Mouse (Mus musculus): ENCODE measurements at regions not wholly inside any gene's neighbourhood (a gene's known extent, or its start where the extent isn't known, plus 50 kb on each side); places are given as distances from the start of the nearest gene placed in this dataset.

GRCm38 (mm10) chr12:26143411-26143810 is 271.6 kb downstream of the Rnf144a start:
- no peak for DNase-seq

- DNase-seq: no peak
These were observed 284.2 kb downstream of the Rnf144a start for GRCm38 (mm10) chr12:26130811-26131210.

- no peak for DNase-seq
These were observed 285.0 kb downstream of the Rnf144a start for GRCm38 (mm10) chr12:26130011-26130410.

- DNase-seq: no peak
These were observed 285.5 kb downstream of the Rnf144a start for GRCm38 (mm10) chr12:26129511-26129910.

GRCm38 (mm10) chr12:26128851-26129250 is 286.2 kb downstream of the Rnf144a start:
- DNase-seq: no peak

GRCm38 (mm10) chr12:26126260-26126659 is 288.8 kb downstream of the Rnf144a start:
- DNase-seq: no peak

- no peak for DNase-seq
These were observed 290.8 kb downstream of the Rnf144a start for GRCm38 (mm10) chr12:26124211-26124610.

GRCm38 (mm10) chr12:26115339-26115912 is 299.6 kb downstream of the Rnf144a start:
- no peak for DNase-seq

- no peak for DNase-seq
These were observed 302.7 kb downstream of the Rnf144a start for GRCm38 (mm10) chr12:26112166-26113019.

- DNase-seq: no peak
These were observed 305.2 kb downstream of the Rnf144a start for GRCm38 (mm10) chr12:26109866-26110265.

- no peak for DNase-seq
These were observed 310.7 kb downstream of the Rnf144a start for GRCm38 (mm10) chr12:26104372-26104771.

GRCm38 (mm10) chr12:26102384-26102783 is 312.7 kb downstream of the Rnf144a start:
- no peak for DNase-seq

- DNase-seq: no peak
These were observed 314.9 kb downstream of the Rnf144a start for GRCm38 (mm10) chr12:26100140-26100539.

- no peak for DNase-seq
These were observed 315.9 kb downstream of the Rnf144a start for GRCm38 (mm10) chr12:26099176-26099575.

- no peak for DNase-seq
These were observed 322.7 kb downstream of the Rnf144a start for GRCm38 (mm10) chr12:26092311-26092710.

GRCm38 (mm10) chr12:26091865-26092264 is 323.2 kb downstream of the Rnf144a start:
- DNase-seq: no peak

GRCm38 (mm10) chr12:26088389-26088788 is 326.7 kb downstream of the Rnf144a start:
- no peak for DNase-seq

GRCm38 (mm10) chr12:26086923-26087322 is 328.1 kb downstream of the Rnf144a start:
- DNase-seq: no peak

GRCm38 (mm10) chr12:26086414-26086813 is 328.6 kb downstream of the Rnf144a start:
- no peak for DNase-seq

GRCm38 (mm10) chr12:26079061-26079625 is 335.9 kb downstream of the Rnf144a start:
- DNase-seq: no peak

- no peak for DNase-seq
These were observed 339.3 kb downstream of the Rnf144a start for GRCm38 (mm10) chr12:26075638-26076254.

- DNase-seq: no peak
These were observed 342.9 kb downstream of the Rnf144a start for GRCm38 (mm10) chr12:26072180-26072579.

- peak; percentile 82 to 83 for DNase-seq
These were observed 343.4 kb downstream of the Rnf144a start for GRCm38 (mm10) chr12:26071610-26072009.

GRCm38 (mm10) chr12:26068685-26069008 is 346.4 kb downstream of the Rnf144a start:
- no peak for DNase-seq
